Mouse (Mus musculus): ENCODE results near the gene Hmg20b.

Gene Hmg20b

DNA sequence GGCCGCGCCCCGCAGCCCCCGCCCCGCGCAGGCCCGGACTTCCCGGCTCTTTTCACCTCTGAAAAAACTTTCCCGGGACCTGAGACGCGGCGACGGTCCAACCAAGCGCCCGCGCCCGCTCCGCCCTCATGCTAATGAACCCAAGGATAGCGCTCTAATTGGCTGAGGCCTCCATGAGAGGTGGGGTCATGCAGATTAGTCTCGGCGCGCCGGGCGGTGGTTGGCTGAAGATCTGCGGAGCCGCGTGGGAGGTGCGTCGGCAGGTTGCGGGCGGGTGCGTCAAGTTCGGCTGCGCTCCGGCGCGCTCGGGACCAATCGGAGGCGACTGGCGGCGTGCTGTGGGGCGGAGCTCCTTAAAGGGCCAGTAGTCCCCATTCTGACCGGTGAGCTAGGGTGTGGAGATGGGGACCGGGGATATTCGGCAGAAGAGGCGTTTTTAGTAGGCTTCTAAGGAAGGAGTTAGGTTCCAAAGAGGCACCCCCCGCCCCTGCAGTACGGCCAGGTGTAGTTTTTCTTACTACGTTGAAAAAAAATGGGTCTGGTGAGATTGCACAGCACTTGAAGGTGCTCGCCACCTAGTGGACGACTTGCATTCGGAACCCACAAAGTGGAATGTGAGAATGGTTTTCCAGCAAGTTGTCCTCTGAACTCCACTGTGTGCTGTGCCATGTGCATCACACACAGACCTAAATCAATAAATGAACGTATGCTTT, at the start of gene Hmg20b:
TSS of gene Hmg20b (minus strand) at position 130 of the 713 bp plus-strand sequence.
- peak; percentile 100 for DNase-seq (ENCODE audit: inconsistent ontology term)

DNA sequence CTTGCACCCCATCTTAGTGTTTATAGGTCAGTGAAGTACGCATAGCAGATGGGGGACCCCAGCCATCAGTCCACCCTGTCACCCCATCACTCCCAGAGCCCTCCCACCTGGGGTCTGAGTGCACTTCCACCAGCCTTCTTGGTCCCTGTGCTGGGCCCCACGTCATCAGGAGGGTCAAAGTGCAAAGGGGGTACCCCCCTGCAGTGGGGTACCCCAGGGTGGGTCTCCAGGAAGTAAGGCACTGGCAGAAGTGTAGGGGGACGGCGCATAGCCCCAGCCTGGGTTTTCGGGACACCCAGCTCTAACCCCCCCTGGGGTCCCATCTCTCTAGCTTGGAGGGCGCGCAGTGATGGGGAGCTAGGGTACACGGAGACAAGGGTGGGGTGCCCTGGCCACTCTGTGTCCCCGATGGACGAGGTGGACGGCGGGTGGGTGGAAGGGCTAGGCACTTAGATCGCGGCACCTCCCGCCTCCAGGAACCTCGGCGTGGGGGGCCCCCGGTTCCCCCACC, 49.6 kb upstream of the Hmg20b start:
- DNase-seq (ENCODE audit: inconsistent ontology term) = no peak

DNA sequence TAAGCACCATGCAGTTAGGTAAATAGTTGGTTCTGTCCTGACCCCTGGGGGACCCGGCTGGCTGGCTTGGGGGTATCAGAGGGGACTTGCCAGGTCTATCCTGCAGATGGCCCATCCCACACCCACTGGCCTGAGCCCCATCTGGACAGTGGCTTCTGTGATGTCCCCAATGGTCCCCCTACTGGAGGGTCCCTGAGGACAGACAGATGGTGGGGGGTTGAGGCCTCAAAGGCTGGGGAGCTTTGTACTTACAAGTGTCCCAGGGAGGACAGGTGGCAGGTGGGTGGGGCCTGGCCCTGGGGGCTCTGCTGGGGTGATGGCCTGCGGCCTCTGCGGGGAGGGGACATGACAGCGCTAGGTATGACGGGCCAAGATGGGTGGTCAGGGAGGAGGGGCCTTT, 49.0 kb upstream of the Hmg20b start:
- no peak for DNase-seq (ENCODE audit: inconsistent ontology term)

DNA sequence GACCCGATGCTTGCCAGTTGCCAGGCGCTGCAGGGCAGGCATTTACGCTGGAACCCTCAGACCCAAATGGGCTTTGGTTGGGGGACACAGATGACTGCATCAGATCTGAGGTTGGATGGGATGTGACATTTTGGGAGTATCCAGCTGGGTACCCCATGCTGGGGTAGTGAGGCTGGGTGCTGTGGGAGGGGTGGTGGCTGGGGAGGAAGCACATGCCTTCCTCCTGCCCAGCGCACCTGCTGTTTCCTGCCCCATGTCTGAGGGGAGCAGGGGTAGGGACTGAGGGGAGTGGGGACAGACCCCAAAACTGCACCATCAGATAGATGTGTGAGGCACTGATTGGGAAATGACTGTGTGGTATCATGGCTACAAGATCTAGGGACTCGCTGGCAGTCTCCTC, 46.5 kb upstream of the Hmg20b start:
- no peak for DNase-seq (ENCODE audit: inconsistent ontology term)

DNA sequence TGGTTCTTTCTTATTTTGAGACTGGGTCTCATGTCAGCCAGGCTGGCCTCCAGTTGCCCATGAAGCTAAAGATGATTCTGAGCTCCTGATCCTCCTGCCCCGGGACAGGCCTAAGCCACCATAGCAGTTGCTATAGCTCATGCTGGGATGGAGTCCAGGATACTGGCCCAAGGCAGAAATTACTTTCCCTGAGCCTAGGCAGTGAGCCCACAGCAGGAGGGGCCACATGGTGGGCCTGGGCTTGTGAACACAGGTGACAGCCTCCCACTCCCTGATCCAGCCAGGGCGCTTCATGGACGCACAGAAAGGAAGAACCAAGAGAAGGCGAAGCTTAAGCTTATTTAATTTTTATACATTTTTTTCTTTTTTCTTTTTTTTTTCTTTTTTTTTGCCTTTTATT, 45.6 kb upstream of the Hmg20b start:
- no peak for DNase-seq (ENCODE audit: inconsistent ontology term)

DNA sequence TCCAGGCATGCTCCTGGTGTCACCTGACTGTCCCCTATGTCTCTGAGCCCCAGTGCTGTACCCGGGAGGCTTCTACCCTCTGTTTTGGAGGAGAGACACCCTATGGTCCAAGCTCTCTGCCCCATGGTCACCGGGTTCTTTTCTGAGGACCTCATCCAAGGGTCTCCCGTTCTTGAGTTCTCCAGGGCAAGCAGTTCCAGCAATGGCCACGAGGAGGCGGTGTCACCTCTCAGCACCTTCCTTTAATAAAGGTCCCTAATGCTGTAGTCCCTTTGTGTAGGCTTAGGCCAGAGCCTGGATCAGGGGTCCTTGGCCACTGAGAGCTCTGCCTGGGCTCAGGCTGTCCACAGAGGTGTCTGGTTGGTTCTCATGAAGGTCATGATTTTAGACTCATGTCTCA, 44.8 kb upstream of the Hmg20b start:
- no peak for DNase-seq (ENCODE audit: inconsistent ontology term)

DNA sequence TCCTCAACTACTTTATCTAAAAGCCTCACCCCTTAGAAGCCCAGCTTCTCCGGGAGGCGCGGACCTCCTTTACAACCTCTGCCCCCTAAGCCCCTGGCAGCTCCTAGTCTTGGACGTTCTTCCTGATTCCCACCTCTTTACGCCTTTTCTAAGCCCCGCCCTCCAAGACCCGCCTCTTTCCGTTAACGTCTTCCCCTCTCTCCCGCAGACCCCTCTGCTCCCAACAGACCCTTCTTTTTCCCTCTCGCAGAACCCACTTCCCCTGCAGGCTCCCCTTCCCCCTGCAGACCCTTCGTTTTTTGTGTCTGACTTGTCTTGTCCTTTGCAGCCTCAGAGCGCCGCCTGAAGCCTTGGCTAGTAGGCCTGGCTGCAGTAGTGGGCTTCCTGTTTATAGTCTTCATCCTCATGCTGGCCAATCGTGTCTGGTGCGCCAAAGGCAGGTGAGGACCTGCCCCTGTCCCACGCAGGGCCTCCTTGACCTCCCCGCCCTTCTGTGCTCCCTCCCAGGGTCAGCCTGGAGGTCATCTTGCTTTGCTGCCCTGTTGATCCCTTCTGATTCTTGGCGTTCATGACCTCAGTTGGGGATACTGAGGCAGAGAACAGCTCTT, 43.3 kb upstream of the Hmg20b start:
- DNase-seq (ENCODE audit: inconsistent ontology term) = no peak

DNA sequence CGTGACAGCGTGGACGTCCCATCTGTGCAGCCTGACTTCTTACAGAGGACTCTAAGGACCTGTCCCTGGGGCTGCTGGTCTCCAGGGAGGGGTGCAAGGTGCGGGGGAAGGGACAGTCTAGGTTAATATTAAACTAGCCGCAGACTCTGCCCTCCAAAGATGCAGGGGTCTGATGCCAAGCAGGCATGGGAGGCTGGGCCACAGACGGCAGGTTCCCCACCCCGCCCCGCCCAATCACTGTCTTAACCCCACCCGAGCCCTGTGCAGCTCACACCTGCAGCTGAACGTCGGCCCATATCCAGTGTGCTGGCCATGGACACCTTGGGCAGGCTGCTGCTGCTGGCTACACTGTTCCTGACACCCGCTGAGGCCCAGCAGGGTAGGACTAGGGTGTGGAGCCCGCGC, 42.5 kb upstream of the Hmg20b start, which contains the start of gene Smim24:
TSS of gene Smim24 (plus strand) at position 271 of the 405 bp plus-strand sequence.
- no peak for DNase-seq (ENCODE audit: inconsistent ontology term)

DNA sequence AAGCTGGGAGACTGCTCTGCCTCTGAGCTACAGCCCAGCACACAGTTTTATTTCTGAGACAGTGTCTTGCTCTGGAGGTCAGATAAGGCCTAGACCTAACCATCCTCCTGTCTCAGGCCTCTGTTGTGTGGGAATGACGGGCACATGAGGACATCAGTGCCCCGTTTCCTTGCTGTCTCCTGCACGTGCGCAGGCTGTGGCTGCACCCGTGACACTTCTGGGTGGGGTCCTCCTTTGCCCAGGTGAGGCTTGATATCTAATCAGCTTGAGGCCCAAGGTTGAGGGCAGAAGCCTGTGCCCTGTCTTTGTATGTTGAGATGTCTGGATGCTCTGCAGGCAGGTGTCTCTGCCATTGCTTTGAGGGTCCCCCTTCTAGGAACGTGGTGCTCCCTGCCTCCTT, 42.0 kb upstream of the Hmg20b start:
- DNase-seq (ENCODE audit: inconsistent ontology term) = no peak

DNA sequence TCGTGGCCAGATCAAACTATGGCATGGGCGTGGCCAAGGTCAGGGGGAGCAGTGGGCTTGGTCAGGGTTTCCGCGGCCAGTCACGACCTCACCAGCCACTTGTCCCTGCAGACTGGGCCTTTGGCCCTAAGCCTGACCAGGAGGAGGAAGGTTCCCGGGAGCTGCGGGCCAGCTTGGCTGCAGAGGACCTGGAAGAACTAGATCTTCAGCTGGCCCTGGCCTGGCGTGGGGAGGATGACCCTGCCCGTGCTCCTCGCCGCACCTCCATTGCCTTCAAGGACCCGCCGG, 40.3 kb upstream of the Hmg20b start:
- DNase-seq (ENCODE audit: inconsistent ontology term) = no peak

DNA sequence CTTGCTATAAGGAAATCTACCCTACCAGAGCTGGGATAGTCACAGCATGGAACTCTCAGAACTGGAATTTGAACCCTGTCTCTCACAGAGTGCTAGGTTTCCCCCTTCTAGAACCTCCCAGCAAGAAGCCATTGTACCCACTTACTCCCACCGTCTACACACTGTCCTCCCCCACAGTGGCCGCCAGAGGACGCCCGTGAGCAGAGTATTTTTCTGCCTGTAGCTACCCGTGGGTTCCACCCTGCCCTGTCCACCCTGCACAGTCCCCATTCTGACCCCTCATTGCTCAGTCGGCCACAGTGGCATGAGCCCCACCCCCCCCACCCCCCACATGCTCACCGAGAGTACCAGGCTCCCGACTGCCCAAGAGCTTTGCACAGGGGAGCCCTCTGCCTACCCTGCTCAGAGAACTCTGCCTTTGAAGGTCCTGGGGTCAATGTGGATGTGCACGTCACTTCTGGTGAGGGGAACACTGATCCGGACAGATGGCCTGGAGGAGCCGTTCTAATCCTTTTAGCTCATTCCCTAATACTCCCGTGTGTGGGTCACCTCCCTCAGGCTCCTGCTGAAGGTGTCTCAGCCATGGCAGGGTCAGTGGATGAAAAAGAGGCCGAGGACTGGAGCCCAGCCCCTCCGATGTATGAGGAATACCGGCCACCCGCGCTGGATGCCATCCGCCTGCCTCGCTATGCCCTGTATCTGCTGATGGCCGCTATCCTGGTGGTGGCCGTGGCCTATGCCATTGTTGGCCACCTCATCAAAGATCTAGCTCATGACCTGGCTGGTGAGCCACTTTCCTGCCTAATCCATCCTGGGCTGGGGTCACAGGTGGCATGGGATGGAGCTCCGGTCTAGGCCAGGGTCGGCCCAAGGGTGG, 39.8 kb upstream of the Hmg20b start:
- DNase-seq (ENCODE audit: inconsistent ontology term) = peak; percentile 78

DNA sequence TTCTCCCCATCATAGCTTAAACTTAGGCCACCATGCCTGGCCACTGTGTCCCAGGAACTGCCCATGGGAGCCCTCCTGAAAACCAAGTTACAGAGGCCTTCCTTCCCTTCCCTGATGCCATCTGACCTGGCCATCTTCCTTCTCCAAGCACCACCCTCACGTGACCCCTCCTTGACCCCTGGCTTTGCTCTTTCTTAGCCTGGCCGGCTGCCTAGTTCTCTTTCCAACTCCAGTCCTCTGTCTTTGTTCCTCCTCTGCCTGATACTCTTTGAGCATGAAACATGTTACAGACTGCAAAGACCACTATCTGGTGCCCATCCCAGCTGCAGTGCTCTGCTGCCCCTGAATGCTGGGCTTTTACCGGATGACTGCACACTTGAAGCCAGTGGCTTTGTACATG, 39.1 kb upstream of the Hmg20b start:
- peak; percentile 56 for DNase-seq (ENCODE audit: inconsistent ontology term)

DNA sequence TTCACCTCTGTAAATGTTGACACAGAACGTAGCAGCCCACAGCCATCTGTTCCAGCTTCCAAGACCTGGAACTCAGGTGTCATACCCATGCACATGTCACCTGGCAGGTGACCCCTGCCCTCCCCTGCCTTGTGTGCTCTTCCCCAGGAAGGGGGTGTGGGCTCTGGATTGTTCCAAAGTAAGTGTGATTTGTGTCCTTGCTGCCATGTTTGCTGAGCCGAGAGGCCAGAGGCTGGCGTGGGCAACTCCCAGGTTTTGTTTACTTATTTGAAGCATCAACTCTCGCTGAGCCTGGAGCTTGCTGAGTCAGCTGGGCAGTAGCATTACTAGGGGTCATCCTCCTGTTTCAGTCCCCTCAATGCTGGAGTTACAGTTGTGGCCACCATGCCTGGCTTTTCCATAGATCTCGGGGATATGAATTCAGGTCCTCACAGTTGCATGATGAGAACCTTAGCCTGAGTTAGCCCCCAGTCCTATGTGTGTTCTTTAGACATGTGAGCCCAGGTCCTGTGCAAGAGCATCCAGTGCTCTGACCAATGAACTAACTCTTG, 38.3 kb upstream of the Hmg20b start, which contains the start of gene Gm48552:
TSS of gene Gm48552 (plus strand) at position 501 of the 551 bp plus-strand sequence.
- DNase-seq (ENCODE audit: inconsistent ontology term) = no peak

DNA sequence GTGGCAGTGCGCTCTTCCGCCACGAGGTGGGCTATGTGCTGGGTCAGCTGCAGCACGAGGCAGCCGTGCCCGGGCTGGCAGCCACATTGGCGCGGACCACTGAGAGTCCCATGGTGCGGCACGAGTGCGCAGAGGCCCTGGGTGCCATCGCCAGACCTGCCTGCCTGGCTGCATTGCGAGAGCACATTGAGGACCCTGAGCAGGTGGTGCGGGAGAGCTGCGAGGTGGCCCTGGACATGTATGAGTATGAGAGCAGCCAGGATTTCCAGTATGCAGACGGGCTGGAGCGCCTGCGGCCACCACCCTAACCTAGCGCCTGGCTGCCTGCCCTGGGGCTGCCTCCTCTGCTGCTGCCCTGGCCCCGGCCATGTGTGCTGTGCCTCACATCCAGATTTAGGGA, 37.4 kb upstream of the Hmg20b start:
- DNase-seq (ENCODE audit: inconsistent ontology term) = no peak

DNA sequence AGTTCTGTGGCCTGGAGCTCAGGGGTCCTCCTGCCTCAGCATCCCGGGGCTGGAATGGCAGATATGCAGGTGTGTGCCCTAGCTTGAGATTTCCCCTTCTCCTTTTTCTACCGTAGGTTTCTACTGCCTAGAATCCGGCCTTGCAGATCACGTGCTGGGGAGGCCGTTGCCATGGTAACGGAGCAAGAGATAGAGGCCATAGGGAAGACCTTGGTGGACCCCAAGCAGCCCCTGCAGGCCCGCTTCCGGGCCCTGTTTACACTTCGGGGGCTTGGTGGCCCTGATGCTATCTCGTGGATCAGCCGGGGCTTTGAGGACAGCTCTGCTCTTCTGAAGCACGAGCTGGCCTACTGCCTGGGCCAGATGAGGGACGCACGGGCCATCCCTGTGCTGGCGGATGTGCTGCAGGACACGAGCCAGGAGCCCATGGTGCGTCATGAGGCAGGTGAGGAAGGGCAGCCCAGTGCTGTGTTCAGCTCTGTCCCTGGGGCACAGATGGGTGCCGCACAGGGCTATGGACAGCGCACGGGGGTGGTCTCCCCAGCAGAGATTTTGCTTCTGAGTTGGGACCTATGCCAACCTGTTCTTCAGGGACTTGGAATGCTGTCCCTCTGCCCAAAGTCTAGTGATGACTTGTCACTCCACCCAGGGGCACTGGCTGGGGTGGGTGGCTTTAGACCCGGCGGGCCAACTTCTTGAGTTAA, 35.5 kb upstream of the Hmg20b start:
- DNase-seq (ENCODE audit: inconsistent ontology term) = no peak

DNA sequence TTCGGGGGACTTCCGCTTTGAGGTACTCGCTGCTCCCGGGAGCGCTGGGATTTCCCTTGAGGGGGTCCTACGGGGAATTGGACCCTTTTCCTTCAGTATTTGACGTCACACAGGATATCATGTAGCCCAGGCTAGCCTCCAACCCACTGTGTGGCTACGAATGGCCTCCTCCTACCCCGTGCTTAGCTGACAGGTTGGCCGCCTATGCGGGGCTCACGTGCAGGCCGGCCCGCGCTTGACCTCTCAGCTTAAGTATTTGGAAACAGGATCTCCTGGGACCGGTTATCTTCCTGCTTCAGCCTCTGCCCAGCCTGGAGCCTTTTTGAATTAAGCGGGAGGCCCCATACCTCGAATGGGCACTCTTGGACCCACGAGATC, 34.3 kb upstream of the Hmg20b start:
- no peak for DNase-seq (ENCODE audit: inconsistent ontology term)

DNA sequence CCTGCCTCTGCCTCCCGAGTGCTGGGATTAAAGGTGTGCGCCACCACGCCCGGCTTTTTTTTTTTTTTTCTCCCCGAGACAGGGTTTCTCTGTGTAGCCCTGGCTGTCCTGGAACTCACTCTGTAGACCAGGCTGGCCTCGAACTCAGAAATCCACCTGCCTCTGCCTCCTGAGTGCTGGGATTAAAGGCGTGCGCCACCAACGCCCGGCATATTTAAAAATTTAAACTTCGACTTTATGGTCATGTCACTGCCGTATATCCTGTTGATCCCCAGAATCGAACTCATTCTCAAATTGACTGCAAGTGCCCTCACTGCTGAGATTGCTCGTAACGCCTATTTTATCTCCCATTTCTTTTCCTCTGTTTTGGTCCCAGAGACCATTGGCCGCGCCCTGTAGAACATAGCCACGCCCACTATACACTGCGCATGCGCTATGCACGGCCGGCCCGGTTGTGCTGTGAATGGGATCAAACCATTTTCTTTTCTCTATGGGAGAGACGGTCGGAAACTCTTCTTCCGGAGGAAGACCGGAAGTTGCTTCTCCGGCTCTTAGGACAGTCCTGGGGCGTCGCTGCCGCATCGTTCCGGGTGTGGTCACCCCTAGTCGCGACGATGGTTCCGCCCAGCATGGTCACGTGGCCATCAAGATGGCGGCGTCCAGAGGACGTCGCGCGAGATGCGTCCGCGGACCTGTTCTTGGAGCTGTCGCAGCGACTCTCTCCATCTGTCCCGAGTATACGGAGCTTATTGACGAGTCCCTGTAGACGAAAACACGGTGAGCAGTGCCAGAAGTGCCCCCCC, 33.7 kb upstream of the Hmg20b start, which contains the start of the genes Dohh and Gm48551:
TSS of gene Dohh (plus strand) at position 627 of the 803 bp plus-strand sequence.
TSS of gene Gm48551 (plus strand) at position 665 of the 803 bp plus-strand sequence.
- peak; percentile 98 for DNase-seq (ENCODE audit: inconsistent ontology term)

DNA sequence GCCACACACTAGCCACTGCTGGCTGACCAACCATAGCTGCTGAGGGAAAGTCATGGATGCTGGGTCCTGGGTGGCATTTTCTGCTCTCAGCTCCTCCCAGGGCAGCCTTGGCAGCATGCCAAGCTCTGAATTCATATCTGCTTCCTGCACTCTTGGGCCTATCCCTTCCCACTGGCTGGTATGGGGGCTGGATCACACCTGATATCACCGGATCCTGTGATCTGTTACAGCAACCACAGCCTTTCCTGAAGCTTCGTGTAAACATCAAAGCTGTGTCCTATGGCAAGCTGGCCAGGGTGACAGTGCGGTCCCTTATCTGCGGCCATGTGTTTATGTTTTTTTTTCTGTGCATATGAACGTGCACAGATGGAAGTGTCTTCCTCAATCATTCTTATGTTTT, 31.8 kb upstream of the Hmg20b start:
- no peak for DNase-seq (ENCODE audit: inconsistent ontology term)

DNA sequence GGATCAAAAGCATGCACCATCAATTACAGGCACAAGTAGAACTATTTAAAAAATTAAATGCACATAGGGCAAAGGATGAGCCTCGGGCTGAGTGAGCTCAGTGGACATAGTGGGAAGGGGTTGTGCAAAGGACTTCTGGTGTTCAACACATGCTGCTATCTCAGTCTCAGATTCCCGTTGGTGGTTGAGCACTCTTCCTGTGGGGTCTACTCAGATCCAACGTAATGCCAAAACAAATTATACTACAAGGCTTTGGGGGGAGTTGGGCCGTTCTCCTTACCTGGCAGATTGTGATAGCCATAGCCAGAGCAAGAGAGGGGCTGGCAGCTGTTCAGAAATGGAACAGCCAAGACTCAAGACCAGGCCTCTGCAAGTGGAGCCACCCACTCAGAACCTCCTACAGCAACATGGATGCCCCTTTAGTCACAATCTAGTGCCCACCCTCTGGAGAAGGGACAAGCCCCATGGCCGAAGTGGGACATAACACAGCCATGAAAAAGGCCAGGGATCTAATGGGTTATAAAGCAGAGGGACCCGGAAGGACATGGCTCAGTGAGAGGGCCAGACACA, 29.6 kb upstream of the Hmg20b start:
- no peak for DNase-seq (ENCODE audit: inconsistent ontology term)

DNA sequence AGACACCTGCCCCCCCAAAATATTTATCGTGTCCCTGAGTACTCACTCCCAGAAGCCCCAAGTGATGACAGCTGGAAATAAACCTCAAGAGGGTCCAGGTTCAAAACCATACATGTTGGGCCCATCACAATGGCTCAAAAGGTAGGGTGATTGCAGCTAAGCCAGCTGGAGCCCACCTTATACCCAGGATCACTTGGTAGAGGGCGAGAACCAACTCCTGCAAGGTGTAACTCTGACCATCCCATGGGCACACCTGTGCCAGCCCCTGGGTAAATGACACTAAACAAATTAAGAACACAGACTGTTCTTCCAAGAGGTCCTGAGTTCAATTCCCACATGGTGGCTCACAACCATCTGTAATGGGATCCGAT, 28.9 kb upstream of the Hmg20b start:
- no peak for DNase-seq (ENCODE audit: inconsistent ontology term)

All from Muller cell, postnatal 12 days (primary cell).